Comparison of ENCODE assay signal across 9 mouse cellular contexts in genomic region chr8:83749265-83749664, GRCm38 (mm10). TPM values are rescaled to one million over a fixed set of nuclear protein-coding genes. Genes with fewer than 3 reads are reported as not detected.
DNase-seq lines count a peak whose midpoint lies in the region; ATAC-seq and TF ChIP-seq lines count a peak whose summit lies in the region.
"Had no signal": no experiment of that assay in that cellular context is flagged by ENCODE, and none has a peak within 500 bp of the region (broad histone marks: within the 10 kb centered on the region; RNA-seq: fewer than 3 reads in every experiment).

No protein-coding gene starts in this region.

- no peak for DNase-seq in intestine, embryonic 14.5 days (ENCODE audit: low spot score)
- DNase-seq in CD4-positive helper T cell, adult 2 months (ENCODE audit: low read depth, low spot score), result peak; percentile 46
- peak; percentile 35 to 60 for DNase-seq in kidney, postnatal 4 days
- no peak for DNase-seq in yolk sac, embryonic 10.5 days (ENCODE audit: low spot score)
- DNase-seq in Muller cell, postnatal 12 days (ENCODE audit: inconsistent ontology term), result no peak
- no peak for DNase-seq in adrenal gland, postnatal 36 days

- H3K27me3 ChIP-seq in intestine, embryonic 14.5 days (replicated peaks; ENCODE audit: control insufficient read depth, insufficient read depth, low read length), result peaks cover 4% of the 10 kb centered on the region; the same call in 1 of the 2 replicates
- H3K27me3 ChIP-seq in intestine, postnatal 0 days (replicated peaks; ENCODE audit: control insufficient read depth, insufficient read depth, low read length), result peaks cover 12% of the 10 kb centered on the region
- H3K27me3 ChIP-seq in heart, embryonic 11.5 days (ENCODE audit: control insufficient read depth, insufficient read depth, low read length), result no peaks in the 10 kb centered on the region; the same call in 1 of the 2 replicates

- TF ChIP-seq CTCF in intestine, postnatal 0 days (IDR thresholded peaks at IDR 0.05; ENCODE audit: low read depth), result no peak

- no peak overlapping the region for H3K4me3 ChIP-seq in intestine, embryonic 14.5 days (ENCODE audit: low read depth, low read length)
- no peak overlapping the region for H3K4me3 ChIP-seq in intestine, postnatal 0 days (ENCODE audit: low read depth, low read length)
- H3K4me3 ChIP-seq in heart, embryonic 11.5 days (ENCODE audit: low read depth, low read length), result no peak overlapping the region

- H3K27ac ChIP-seq in intestine, embryonic 14.5 days (ENCODE audit: low read depth), result peak overlapping the region; percentile 80
- no peak overlapping the region for H3K27ac ChIP-seq in intestine, postnatal 0 days (ENCODE audit: low read depth, low read length)
- H3K27ac ChIP-seq in heart, embryonic 11.5 days (ENCODE audit: low read depth, low read length), result peak overlapping the region; percentile 75; the same call in 1 of the 2 replicates

- no peaks in the 10 kb centered on the region for H3K36me3 ChIP-seq in intestine, embryonic 14.5 days (ENCODE audit: control insufficient read depth, insufficient read depth, low read length)
- no peaks in the 10 kb centered on the region for H3K36me3 ChIP-seq in intestine, postnatal 0 days (ENCODE audit: control insufficient read depth, insufficient read depth)
- no peaks in the 10 kb centered on the region for H3K36me3 ChIP-seq in heart, embryonic 11.5 days (ENCODE audit: control insufficient read depth, insufficient read depth, low read length)

- H3K4me2 ChIP-seq in intestine, embryonic 14.5 days (ENCODE audit: low read length), result no peak overlapping the region
- no peak overlapping the region for H3K4me2 ChIP-seq in intestine, postnatal 0 days (replicated peaks; ENCODE audit: low read depth)
- H3K4me2 ChIP-seq in heart, embryonic 11.5 days, result no peak overlapping the region

- peaks cover 12% of the 10 kb centered on the region for H3K4me1 ChIP-seq in intestine, embryonic 14.5 days (replicated peaks; ENCODE audit: control insufficient read depth, insufficient read depth, low read length)
- no peaks in the 10 kb centered on the region for H3K4me1 ChIP-seq in intestine, postnatal 0 days (replicated peaks; ENCODE audit: control insufficient read depth, insufficient read depth, low read length)
- peaks cover 17% of the 10 kb centered on the region; the same call in 1 of the 2 replicates for H3K4me1 ChIP-seq in heart, embryonic 11.5 days (ENCODE audit: control insufficient read depth, insufficient read depth, low read length)

- 80% methylated on average over 9 of the region's 9 CpGs for WGBS in intestine, embryonic 14.5 days
- WGBS in intestine, postnatal 0 days, result 68% methylated on average over 9 of the region's 9 CpGs
- WGBS in heart, embryonic 11.5 days (ENCODE audit: insufficient replicate concordance), result 84% methylated on average over 9 of the region's 9 CpGs

- ATAC-seq in intestine, embryonic 14.5 days (replicated peaks; ENCODE audit: low FRiP score, low TSS enrichment, low read depth), result no peak
- no peak for ATAC-seq in intestine, postnatal 0 days
- no peak for ATAC-seq in heart, embryonic 11.5 days (replicated peaks; ENCODE audit: insufficient number of reproducible peaks, low FRiP score, low TSS enrichment)
- ATAC-seq: midbrain, embryonic 16.5 days had no signal

- no peaks in the 10 kb centered on the region for H3K9me3 ChIP-seq in intestine, embryonic 14.5 days (ENCODE audit: control insufficient read depth, low read length)
- H3K9me3 ChIP-seq in intestine, postnatal 0 days (ENCODE audit: control insufficient read depth), result no peaks in the 10 kb centered on the region
- no peaks in the 10 kb centered on the region for H3K9me3 ChIP-seq in heart, embryonic 11.5 days (replicated peaks; ENCODE audit: control insufficient read depth, low read length)

- H3K9ac ChIP-seq in intestine, embryonic 14.5 days (ENCODE audit: low read length), result no peak overlapping the region
- H3K9ac ChIP-seq in intestine, postnatal 0 days (ENCODE audit: low read depth, low read length), result no peak overlapping the region
- H3K9ac ChIP-seq in heart, embryonic 11.5 days (ENCODE audit: low read depth, low read length), result no peak overlapping the region

RNA-seq across cellular contexts. Expression of gene Adgre5, which starts 8.1 kb away (rescaled TPM):
- polyA plus RNA-seq in intestine, embryonic 14.5 days (2014; fragmentation: Nextera tagmentation; extraction: Ambion mirVana), result 40.2 and 41.4 TPM in 2 replicates
- 17.2 and 17.6 TPM in 2 replicates for polyA plus RNA-seq in intestine, postnatal 0 days (2015; fragmentation: Nextera tagmentation; extraction: Ambion mirVana)
- 17.6 and 18.8 TPM in 2 replicates for polyA plus RNA-seq in heart, embryonic 11.5 days (2014; fragmentation: Nextera tagmentation; extraction: Ambion mirVana)
- total RNA-seq in adrenal gland, postnatal 36 days (2021), result 10 to 100 TPM; 33.8 to 34.6 TPM

RNA-seq across cellular contexts. Expression of gene Ddx39, which starts 34.3 kb away (rescaled TPM):
- 220 and 222 TPM in 2 replicates for polyA plus RNA-seq in intestine, embryonic 14.5 days (2014; fragmentation: Nextera tagmentation; extraction: Ambion mirVana)
- polyA plus RNA-seq in intestine, postnatal 0 days (2015; fragmentation: Nextera tagmentation; extraction: Ambion mirVana), result 69.8 and 75.5 TPM in 2 replicates
- polyA plus RNA-seq in heart, embryonic 11.5 days (2014; fragmentation: Nextera tagmentation; extraction: Ambion mirVana), result 143 and 150 TPM in 2 replicates
- total RNA-seq in adrenal gland, postnatal 36 days (2021), result 10 to 100 TPM; 21.6 to 24.8 TPM

RNA-seq across cellular contexts. Expression of gene Pkn1, which starts 50.3 kb away (rescaled TPM):
- polyA plus RNA-seq in intestine, embryonic 14.5 days (2014; fragmentation: Nextera tagmentation; extraction: Ambion mirVana), result 28.5 and 31.5 TPM in 2 replicates
- polyA plus RNA-seq in intestine, postnatal 0 days (2015; fragmentation: Nextera tagmentation; extraction: Ambion mirVana), result 37.0 and 40.2 TPM in 2 replicates
- 17.0 and 21.2 TPM in 2 replicates for polyA plus RNA-seq in heart, embryonic 11.5 days (2014; fragmentation: Nextera tagmentation; extraction: Ambion mirVana)
- 100 to 1,000 TPM in 1 of 2 experiments, 10 to 100 TPM in 1; 98.0 to 123 TPM for total RNA-seq in adrenal gland, postnatal 36 days (2021)

Comparison
In these comparisons a context has a peak if more than half of its experiments do, and no peak if none do; other contexts are left out.
1. DNase-seq: peak in CD4-positive helper T cell, adult 2 months (single experiment) and kidney, postnatal 4 days (2 of 2); none in intestine, embryonic 14.5 days (single experiment), yolk sac, embryonic 10.5 days (single experiment), Muller cell, postnatal 12 days (single experiment) and adrenal gland, postnatal 36 days (0 of 2).